Mouse (Mus musculus): ENCODE measurements around the gene Klhl32.
A peak's percentile ranks its signal among the peaks of the same experiment; 100 is the strongest.

Gene Klhl32

GRCm38 (mm10) chr4:24630430-24630829 is 220.5 kb downstream of the Klhl32 start:
- no peak for DNase-seq

GRCm38 (mm10) chr4:24627871-24628270 is 223.1 kb downstream of the Klhl32 start:
- no peak for DNase-seq

- DNase-seq: no peak
These were observed 224.2 kb downstream of the Klhl32 start for GRCm38 (mm10) chr4:24626686-24627085.

- DNase-seq: no peak
These were observed 224.9 kb downstream of the Klhl32 start for GRCm38 (mm10) chr4:24625951-24626584.

- DNase-seq: no peak
These were observed 229.3 kb downstream of the Klhl32 start for GRCm38 (mm10) chr4:24621422-24622187.

GRCm38 (mm10) chr4:24620440-24620839 is 230.5 kb downstream of the Klhl32 start:
- no peak for DNase-seq

- DNase-seq: no peak
These were observed 230.9 kb downstream of the Klhl32 start for GRCm38 (mm10) chr4:24620005-24620404.

- no peak for DNase-seq
These were observed 241.4 kb downstream of the Klhl32 start for GRCm38 (mm10) chr4:24609564-24609963.

- no peak for DNase-seq
These were observed 241.8 kb downstream of the Klhl32 start for GRCm38 (mm10) chr4:24609085-24609484.

- DNase-seq: no peak
These were observed 249.2 kb downstream of the Klhl32 start for GRCm38 (mm10) chr4:24601711-24602110.

- no peak for DNase-seq
These were observed 252.3 kb downstream of the Klhl32 start for GRCm38 (mm10) chr4:24598637-24599036.

- no peak for DNase-seq
These were observed 253.8 kb downstream of the Klhl32 start for GRCm38 (mm10) chr4:24596942-24597611.

GRCm38 (mm10) chr4:24594824-24595223 is 256.1 kb downstream of the Klhl32 start:
- no peak for DNase-seq

GRCm38 (mm10) chr4:24583997-24584396 is 266.9 kb downstream of the Klhl32 start:
- DNase-seq: no peak

- no peak for DNase-seq
These were observed 268.6 kb downstream of the Klhl32 start for GRCm38 (mm10) chr4:24582295-24582694.

GRCm38 (mm10) chr4:24577594-24577993 is 273.3 kb downstream of the Klhl32 start:
- DNase-seq: no peak

- DNase-seq: peak; percentile 16 to 25
These were observed 276.6 kb downstream of the Klhl32 start for GRCm38 (mm10) chr4:24574276-24574675.

GRCm38 (mm10) chr4:24568989-24569556 is 281.9 kb downstream of the Klhl32 start:
- no peak for DNase-seq

GRCm38 (mm10) chr4:24568026-24568425 is 282.9 kb downstream of the Klhl32 start:
- no peak for DNase-seq

All from thymus, adult 18-20 months (tissue).